Mouse (Mus musculus) embryonic fibroblast, embryonic 13.5 days (primary cell): ENCODE measurements around the gene Smarca4. TPM values are rescaled to one million over a fixed set of nuclear protein-coding genes. Genes with fewer than 3 reads are reported as not detected.
A peak's percentile ranks its signal among the peaks of the same experiment; 100 is the strongest.

Source experiments
- H3K27ac ChIP-seq: 2 replicates; pipeline ENCODE4 v1.5.1; 2012; ENCODE audit warnings: low read length, control low read depth, inconsistent platforms; ENCODE audit not compliant: insufficient read depth
- H3K4me1 ChIP-seq: 2 replicates; pipeline ENCODE4 v1.6.1; 2011; ENCODE audit warnings: low read length; ENCODE audit not compliant: control insufficient read depth, insufficient read depth
- H3K4me3 ChIP-seq: 2 replicates; pipeline ENCODE4 v1.5.1; 2011; ENCODE audit warnings: mild to moderate bottlenecking, control low read depth, low read length; ENCODE audit not compliant: insufficient read depth
- CTCF ChIP-seq: IDR thresholded peaks from 2 replicates; pipeline ENCODE4 v1.5.1; 2011; ENCODE audit warnings: mild to moderate bottlenecking, control low read depth, low read length, moderate library complexity, borderline replicate concordance; ENCODE audit not compliant: insufficient read depth
- POLR2A ChIP-seq: IDR thresholded peaks from 2 replicates; pipeline ENCODE4 v1.6.1; 2011; ENCODE audit warnings: low read depth, mild to moderate bottlenecking, control low read depth, low read length, moderate library complexity
- polyA plus RNA-seq: library from polyadenylated mRNA; stranded (reverse); fragments of >200 nt; gene quantifications from 2 replicates; pipeline ENCODE4 v1.2.4, GENCODE M21; 2011; ENCODE audit warnings: low read depth; ENCODE audit not compliant: missing spikeins, insufficient read length

Smarca4 gene
- polyA plus RNA-seq, 1 experiment: 73.5 TPM

GRCm38 (mm10) chr9:21726218-21726975, 110.4 kb downstream of the Smarca4 start:
- Histone ChIP-seq H3K27ac (no peak overlapping the region), H3K4me3 (peak overlapping the region; percentile 92), H3K4me1 (peaks cover 12% of the 10 kb centered on the region; the same call in 1 of the 2 replicates)
- no peak for TF ChIP-seq POLR2A
- no peak for TF ChIP-seq CTCF

DNA sequence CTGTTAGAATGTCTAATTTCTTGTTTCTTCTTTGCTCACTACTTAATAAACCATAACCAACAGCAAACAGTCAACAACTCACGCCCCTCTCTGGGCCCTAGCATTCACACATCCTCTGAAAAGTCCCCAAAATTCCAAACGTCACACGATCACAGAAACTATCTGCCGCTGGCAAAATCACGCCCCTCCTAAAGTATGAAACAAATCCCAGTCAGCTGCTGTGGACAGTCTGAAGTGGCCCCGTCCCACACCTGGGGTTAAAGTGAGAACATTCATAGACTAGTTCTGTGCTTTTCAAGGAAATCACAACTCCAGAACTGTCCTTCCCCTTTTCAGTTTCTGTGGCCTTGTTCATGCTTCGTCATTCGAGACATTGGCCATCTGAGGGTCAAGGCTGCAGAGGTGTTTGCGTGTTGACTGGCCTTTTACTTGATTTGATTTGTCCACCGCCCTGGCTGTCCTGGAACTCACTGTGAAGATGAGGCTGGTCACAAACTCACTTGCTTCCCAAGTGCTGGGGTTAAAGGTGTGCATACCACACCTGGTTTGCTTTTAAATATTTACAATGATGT, 112.4 kb downstream of the Smarca4 start:
- TF ChIP-seq POLR2A (no peak), CTCF (no peak)
- H3K4me1 ChIP-seq: peaks cover 10% of the 10 kb centered on the region; the same call in 1 of the 2 replicates
- H3K27ac ChIP-seq: peak overlapping the region; percentile 37

GRCm38 (mm10) chr9:21729264-21729663, 113.3 kb downstream of the Smarca4 start:
- H3K4me3 ChIP-seq: no peak overlapping the region
- peak overlapping the region; percentile 37 for H3K27ac ChIP-seq
- H3K4me1 ChIP-seq: peaks cover 10% of the 10 kb centered on the region; the same call in 1 of the 2 replicates
- TF ChIP-seq CTCF (no peak), POLR2A (no peak)

More for the DNA sequence above, 112.4 kb downstream of the Smarca4 start:
- no peak overlapping the region for H3K4me3 ChIP-seq

DNA sequence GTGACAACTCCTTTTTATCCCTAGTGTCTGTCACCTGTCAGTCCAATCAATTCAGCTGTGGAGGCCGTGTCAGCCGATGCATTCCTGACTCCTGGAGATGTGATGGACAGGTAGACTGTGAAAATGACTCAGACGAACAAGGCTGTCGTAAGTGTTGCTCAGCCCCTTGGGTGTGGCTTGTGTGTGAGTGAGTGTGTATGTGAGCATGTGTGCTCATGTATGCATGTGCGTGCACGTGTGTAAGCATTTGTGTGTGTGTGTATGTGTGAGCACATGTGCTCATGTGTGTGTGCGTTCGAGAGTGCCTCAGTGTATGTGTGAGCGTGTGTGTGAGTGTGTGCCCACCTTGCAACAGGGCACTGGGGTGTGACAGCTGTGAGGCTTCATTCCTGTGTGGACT, 116.3 kb downstream of the Smarca4 start:
- Histone ChIP-seq H3K4me1 (peaks cover 10% of the 10 kb centered on the region; the same call in 1 of the 2 replicates), H3K27ac (no peak overlapping the region), H3K4me3 (no peak overlapping the region)
- TF ChIP-seq CTCF: peak; percentile 13; the same call in 1 of the 2 replicates
- no peak for TF ChIP-seq POLR2A

DNA sequence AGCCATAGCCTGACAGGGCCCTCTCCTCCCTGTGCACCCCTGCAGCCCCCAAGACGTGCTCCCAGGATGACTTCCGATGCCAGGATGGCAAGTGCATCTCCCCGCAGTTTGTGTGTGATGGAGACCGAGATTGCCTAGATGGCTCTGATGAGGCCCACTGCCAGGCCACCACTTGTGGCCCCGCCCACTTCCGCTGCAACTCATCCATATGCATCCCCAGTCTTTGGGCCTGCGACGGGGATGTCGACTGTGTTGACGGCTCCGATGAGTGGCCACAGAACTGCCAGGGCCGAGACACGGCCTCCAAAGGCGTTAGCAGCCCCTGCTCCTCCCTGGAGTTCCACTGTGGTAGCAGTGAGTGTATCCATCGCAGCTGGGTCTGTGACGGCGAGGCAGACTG, 117.5 kb downstream of the Smarca4 start:
- H3K4me1 ChIP-seq: peaks cover 10% of the 10 kb centered on the region; the same call in 1 of the 2 replicates
- TF ChIP-seq POLR2A (no peak), CTCF (no peak)
- H3K27ac ChIP-seq: no peak overlapping the region
- H3K4me3 ChIP-seq: no peak overlapping the region

GRCm38 (mm10) chr9:21733989-21734388, 118.0 kb downstream of the Smarca4 start:
- no peak for TF ChIP-seq CTCF
- no peak for TF ChIP-seq POLR2A
- Histone ChIP-seq H3K4me1 (peaks cover 4% of the 10 kb centered on the region; the same call in 1 of the 2 replicates), H3K4me3 (no peak overlapping the region), H3K27ac (no peak overlapping the region)

- no peak overlapping the region for H3K4me3 ChIP-seq
Observed at GRCm38 (mm10) chr9:21735126-21735525, 119.2 kb downstream of the Smarca4 start.

GRCm38 (mm10) chr9:21736580-21736979, 120.6 kb downstream of the Smarca4 start:
- TF ChIP-seq CTCF (no peak), POLR2A (no peak)
- H3K27ac ChIP-seq: no peak overlapping the region
- H3K4me3 ChIP-seq: no peak overlapping the region
- H3K4me1 ChIP-seq: no peaks in the 10 kb centered on the region

More at GRCm38 (mm10) chr9:21735126-21735525, 119.2 kb downstream of the Smarca4 start:
- TF ChIP-seq CTCF: no peak
- TF ChIP-seq POLR2A: no peak
- Histone ChIP-seq H3K4me1 (0 out of 2 replicates have a peak, but pooled peaks cover 2% of the 10 kb centered on the region), H3K27ac (no peak overlapping the region)

DNA sequence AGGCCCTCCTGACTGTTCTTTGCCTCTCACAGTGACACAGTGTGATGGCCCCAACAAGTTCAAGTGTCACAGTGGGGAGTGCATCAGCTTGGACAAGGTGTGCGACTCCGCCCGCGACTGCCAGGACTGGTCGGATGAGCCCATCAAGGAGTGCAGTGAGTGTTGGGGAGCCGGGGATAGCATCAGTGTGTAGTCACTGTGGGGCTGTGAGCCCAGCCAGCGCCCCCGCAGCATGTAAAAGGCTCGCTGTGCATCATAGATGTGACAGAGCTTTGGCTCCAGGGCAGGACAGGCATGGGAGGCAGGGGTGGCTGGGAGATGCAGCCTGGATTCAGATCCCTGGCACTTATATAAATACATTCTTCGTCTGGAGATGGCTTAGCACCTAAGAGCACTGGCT, 121.2 kb downstream of the Smarca4 start:
- H3K27ac ChIP-seq: no peak overlapping the region
- H3K4me3 ChIP-seq: no peak overlapping the region
- TF ChIP-seq POLR2A: no peak
- no peak for TF ChIP-seq CTCF

DNA sequence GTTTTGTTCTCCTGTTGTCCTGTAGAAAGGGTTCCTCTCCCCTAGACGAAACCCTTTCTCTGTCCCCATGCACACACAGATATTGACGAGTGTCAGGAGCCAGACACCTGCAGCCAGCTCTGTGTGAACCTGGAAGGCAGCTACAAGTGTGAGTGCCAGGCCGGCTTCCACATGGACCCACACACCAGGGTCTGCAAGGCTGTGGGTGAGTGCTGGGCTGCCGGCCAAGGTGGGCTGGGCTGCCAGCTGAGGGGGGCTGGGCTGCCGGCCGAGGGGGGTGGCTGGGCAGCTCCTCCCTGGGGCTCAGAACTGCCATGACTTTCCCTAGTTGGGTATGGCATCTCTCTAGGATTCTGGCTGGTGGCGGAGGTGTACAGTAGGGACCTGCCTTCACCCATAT, 122.8 kb downstream of the Smarca4 start:
- Histone ChIP-seq H3K27ac (no peak overlapping the region), H3K4me3 (no peak overlapping the region), H3K4me1 (no peaks in the 10 kb centered on the region)
- TF ChIP-seq POLR2A: no peak
- no peak for TF ChIP-seq CTCF

More for the DNA sequence above, 121.2 kb downstream of the Smarca4 start:
- H3K4me1 ChIP-seq: no peaks in the 10 kb centered on the region

- H3K27ac ChIP-seq: no peak overlapping the region
- H3K4me3 ChIP-seq: no peak overlapping the region
- H3K4me1 ChIP-seq: no peaks in the 10 kb centered on the region
- TF ChIP-seq POLR2A: no peak
- TF ChIP-seq CTCF: no peak
Observed at GRCm38 (mm10) chr9:21740427-21740826, 124.5 kb downstream of the Smarca4 start.
